ENCODE assay signal across 8 mouse cellular contexts in the genomic region with DNA sequence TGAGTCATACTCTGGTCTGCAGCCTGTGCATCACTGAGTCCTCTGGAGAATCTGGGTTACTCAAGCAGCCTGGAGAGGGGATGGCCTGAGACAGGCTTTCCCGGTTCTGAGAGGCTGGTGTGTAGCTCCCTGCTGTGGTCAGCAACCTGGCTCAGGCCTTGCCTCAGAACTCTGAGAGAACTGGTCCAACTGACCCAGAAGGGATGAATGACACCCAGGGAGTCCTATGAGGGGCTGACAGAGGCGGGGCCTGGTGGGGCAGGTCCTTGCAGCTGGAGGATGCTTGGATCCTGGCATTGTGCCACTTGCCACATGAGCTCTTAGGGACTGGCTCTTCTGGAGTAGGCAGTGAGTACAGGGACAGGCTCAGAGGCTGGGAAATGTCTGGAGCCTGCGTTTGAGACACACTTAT. TPM values are rescaled to one million over a fixed set of nuclear protein-coding genes. Genes with fewer than 3 reads are reported as not detected.
DNase-seq lines count a peak whose midpoint lies in the region; ATAC-seq and TF ChIP-seq lines count a peak whose summit lies in the region.

No protein-coding gene starts in this region.

- no peaks in the 10 kb centered on the region for H3K27me3 ChIP-seq in embryonic facial prominence, embryonic 11.5 days (ENCODE audit: control insufficient read depth, insufficient read depth, low read length)
- H3K27me3 ChIP-seq in embryonic facial prominence, embryonic 10.5 days (replicated peaks; ENCODE audit: low read depth, poor library complexity, severe bottlenecking) = no peaks in the 10 kb centered on the region
- no peaks in the 10 kb centered on the region for H3K27me3 ChIP-seq in C2C12 (ENCODE audit: control insufficient read depth, insufficient read depth, insufficient read length)
- no peaks in the 10 kb centered on the region for H3K27me3 ChIP-seq in embryonic facial prominence, embryonic 15.5 days

- DNase-seq in embryonic facial prominence, embryonic 11.5 days (ENCODE audit: low spot score) = no peak
- DNase-seq in embryonic facial prominence, embryonic 10.5 days (ENCODE audit: low spot score) = no peak
- DNase-seq in heart, postnatal 10 days = peak; percentile 69 to 78
- DNase-seq in layer of hippocampus, postnatal 10 days (ENCODE audit: low spot score in 2 of 2) = peak; percentile 56 to 62
- peak; percentile 39 for DNase-seq in ovary, postnatal 14 days (ENCODE audit: low spot score)
- DNase-seq in thymus, postnatal 14 days = no peak

- no peak overlapping the region for H3K4me2 ChIP-seq in embryonic facial prominence, embryonic 11.5 days (ENCODE audit: low read depth, low read length)
- H3K4me2 ChIP-seq in embryonic facial prominence, embryonic 15.5 days (replicated peaks) = no peak overlapping the region

- intact Hi-C loops in heart, postnatal 10 days (cut with DNase I) = no loop called here

- no peak overlapping the region for H3K27ac ChIP-seq in embryonic facial prominence, embryonic 11.5 days (replicated peaks; ENCODE audit: low read depth, low read length)
- no peak overlapping the region for H3K27ac ChIP-seq in embryonic facial prominence, embryonic 10.5 days (replicated peaks)
- H3K27ac ChIP-seq in embryonic facial prominence, embryonic 15.5 days (replicated peaks) = peak overlapping the region; percentile 13; the same call in 1 of the 2 replicates

- no peaks in the 10 kb centered on the region for H3K4me1 ChIP-seq in embryonic facial prominence, embryonic 11.5 days (ENCODE audit: control insufficient read depth, insufficient read depth, low read length)
- peaks cover 24% of the 10 kb centered on the region for H3K4me1 ChIP-seq in embryonic facial prominence, embryonic 10.5 days
- H3K4me1 ChIP-seq in embryonic facial prominence, embryonic 15.5 days = peaks cover 30% of the 10 kb centered on the region

- H3K79me3 ChIP-seq in C2C12 (ENCODE audit: low read depth) = no peaks in the 10 kb centered on the region

- H3K9me3 ChIP-seq in embryonic facial prominence, embryonic 11.5 days (replicated peaks; ENCODE audit: control insufficient read depth, low read length) = no peaks in the 10 kb centered on the region
- peaks cover 2% of the 10 kb centered on the region; the same call in 1 of the 2 replicates for H3K9me3 ChIP-seq in embryonic facial prominence, embryonic 10.5 days
- no peaks in the 10 kb centered on the region for H3K9me3 ChIP-seq in embryonic facial prominence, embryonic 15.5 days (replicated peaks)

- H3K4me3 ChIP-seq in embryonic facial prominence, embryonic 11.5 days (ENCODE audit: low read depth, low read length) = no peak overlapping the region
- no peak overlapping the region for H3K4me3 ChIP-seq in embryonic facial prominence, embryonic 10.5 days
- H3K4me3 ChIP-seq in C2C12 (ENCODE audit: insufficient read depth, poor library complexity, severe bottlenecking) = no peak overlapping the region
- no peak overlapping the region for H3K4me3 ChIP-seq in embryonic facial prominence, embryonic 15.5 days (replicated peaks)

- H3K9ac ChIP-seq in embryonic facial prominence, embryonic 11.5 days (replicated peaks; ENCODE audit: low read length) = no peak overlapping the region
- no peak overlapping the region for H3K9ac ChIP-seq in embryonic facial prominence, embryonic 15.5 days

- H3K36me3 ChIP-seq in embryonic facial prominence, embryonic 11.5 days (replicated peaks; ENCODE audit: control insufficient read depth, insufficient read depth, low read depth, low read length) = no peaks in the 10 kb centered on the region
- H3K36me3 ChIP-seq in embryonic facial prominence, embryonic 10.5 days (replicated peaks) = no peaks in the 10 kb centered on the region
- no peaks in the 10 kb centered on the region for H3K36me3 ChIP-seq in C2C12 (ENCODE audit: control insufficient read depth, insufficient read depth)
- no peaks in the 10 kb centered on the region for H3K36me3 ChIP-seq in embryonic facial prominence, embryonic 15.5 days

- H3K79me2 ChIP-seq in C2C12 (ENCODE audit: control insufficient read depth, insufficient read depth) = no peaks in the 10 kb centered on the region

- 0 out of 2 replicates have a peak, but pooled peaks have one; percentile 32 for ATAC-seq in embryonic facial prominence, embryonic 11.5 days (replicated peaks; ENCODE audit: insufficient number of reproducible peaks, low FRiP score, low TSS enrichment, low read depth)
- peak; percentile 78 for ATAC-seq in embryonic facial prominence, embryonic 15.5 days (ENCODE audit: insufficient number of reproducible peaks, low FRiP score, low TSS enrichment, low read depth)

- no peak overlapping the region for H3ac ChIP-seq in C2C12 (ENCODE audit: control insufficient read depth, insufficient read length, low read depth)

- 65% methylated on average over 3 of the region's 3 CpGs for WGBS in embryonic facial prominence, embryonic 11.5 days
- 64% methylated on average over 3 of the region's 3 CpGs for WGBS in embryonic facial prominence, embryonic 10.5 days
- whole genome bisulfite sequencing in embryonic facial prominence, embryonic 15.5 days = 36% methylated on average over 3 of the region's 3 CpGs

- TF ChIP-seq CTCF in C2C12 (IDR thresholded peaks at IDR 0.05; ENCODE audit: control insufficient read depth, insufficient read depth, insufficient read length) = no peak

TF ChIP-seq in C2C12, 6 proteins besides CTCF, POLR2A, EP300 and RAD21:
- TF ChIP-seq CEBPB (IDR thresholded peaks at IDR 0.05; ENCODE audit: low read depth) (peak; percentile 5), FOSL1 (IDR thresholded peaks at IDR 0.05; ENCODE audit: insufficient read depth, low read length, poor library complexity, severe bottlenecking) (no peak)

RNA-seq across cellular contexts. Expression of a gene that starts 47.7 kb away (rescaled TPM):
- 22.7 and 26.7 TPM in 2 replicates for polyA plus RNA-seq in embryonic facial prominence, embryonic 11.5 days (2014; fragmentation: Nextera tagmentation; extraction: Ambion mirVana)
- 16.7 and 17.5 TPM in 2 replicates for polyA plus RNA-seq in embryonic facial prominence, embryonic 10.5 days (2016; fragmentation: Nextera tagmentation; extraction: Ambion mirVana)
- polyA plus RNA-seq in C2C12 (2012; fragmentation: generic; extraction: Trizol) = 7.5 TPM
- polyA plus RNA-seq in embryonic facial prominence, embryonic 15.5 days (2015; fragmentation: Nextera tagmentation; extraction: Ambion mirVana) = 32.7 and 34.4 TPM in 2 replicates
- total RNA-seq in heart, postnatal 10 days (2021) = 10 to 100 TPM; 15.6 to 17.0 TPM
- total RNA-seq in layer of hippocampus, postnatal 10 days (2021) = 10 to 100 TPM; 16.6 to 18.9 TPM

Comparison
In these comparisons a context has a peak if more than half of its experiments do, and no peak if none do; other contexts are left out.
1. DNase-seq: peak in heart, postnatal 10 days (2 of 2), layer of hippocampus, postnatal 10 days (2 of 2) and ovary, postnatal 14 days (single experiment); none in embryonic facial prominence, embryonic 11.5 days (single experiment), embryonic facial prominence, embryonic 10.5 days (single experiment) and thymus, postnatal 14 days (single experiment).